Mouse (Mus musculus): ENCODE results near the gene Itpr3.
A peak's percentile ranks its signal among the peaks of the same experiment; 100 is the strongest.

Gene Itpr3

DNA sequence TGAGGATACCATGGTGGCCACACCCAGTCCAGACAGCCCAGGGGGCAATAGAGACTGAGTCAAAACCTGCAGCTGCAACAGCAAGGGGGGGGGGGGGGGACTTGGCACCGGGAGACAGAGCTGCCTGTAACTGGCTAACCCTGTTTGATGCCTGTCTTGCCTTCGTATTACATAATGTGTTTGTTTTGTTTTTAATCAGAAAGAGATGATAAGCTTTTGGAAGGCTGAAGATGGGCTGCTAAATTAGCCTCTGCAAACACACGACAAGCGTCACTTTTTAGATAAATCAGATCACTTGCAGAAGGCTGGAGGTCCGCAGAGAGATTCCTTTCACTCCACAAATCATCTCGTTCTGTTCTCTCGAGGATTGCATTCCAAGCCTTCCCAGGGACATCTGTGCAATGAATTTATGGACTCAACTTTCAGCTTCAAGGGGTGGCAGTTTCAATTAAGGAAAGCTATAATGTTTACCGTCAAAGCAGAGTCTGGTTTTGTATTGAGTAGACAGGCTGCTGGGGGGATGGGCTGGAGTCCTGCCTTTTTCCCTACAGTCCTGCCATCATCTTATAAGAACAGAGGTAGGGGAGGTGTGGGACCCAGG is 89.3 kb downstream of the Itpr3 start:
- DNase-seq (ENCODE audit: low spot score): peak; percentile 38

DNA sequence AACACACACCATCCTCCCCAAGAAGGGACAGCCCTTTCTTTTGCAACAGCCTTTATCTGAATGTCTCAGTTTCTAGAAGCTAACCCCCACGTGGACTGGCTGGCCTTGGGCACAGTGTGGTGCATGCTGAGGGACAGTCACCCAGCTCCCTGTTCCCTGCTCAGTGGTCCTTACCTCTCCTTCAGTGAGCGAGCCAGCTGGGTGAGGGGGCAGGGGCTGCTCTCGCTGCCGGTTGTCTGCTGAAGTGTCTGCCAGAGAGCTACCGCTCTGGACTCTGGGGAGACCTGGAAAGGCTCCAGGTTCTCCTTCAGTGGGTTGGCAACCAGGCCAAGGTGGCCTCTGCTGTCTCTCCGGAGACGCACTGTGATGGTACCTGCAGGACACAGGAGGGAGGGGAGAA is 93.8 kb downstream of the Itpr3 start:
- no peak for DNase-seq (ENCODE audit: low spot score)

DNA sequence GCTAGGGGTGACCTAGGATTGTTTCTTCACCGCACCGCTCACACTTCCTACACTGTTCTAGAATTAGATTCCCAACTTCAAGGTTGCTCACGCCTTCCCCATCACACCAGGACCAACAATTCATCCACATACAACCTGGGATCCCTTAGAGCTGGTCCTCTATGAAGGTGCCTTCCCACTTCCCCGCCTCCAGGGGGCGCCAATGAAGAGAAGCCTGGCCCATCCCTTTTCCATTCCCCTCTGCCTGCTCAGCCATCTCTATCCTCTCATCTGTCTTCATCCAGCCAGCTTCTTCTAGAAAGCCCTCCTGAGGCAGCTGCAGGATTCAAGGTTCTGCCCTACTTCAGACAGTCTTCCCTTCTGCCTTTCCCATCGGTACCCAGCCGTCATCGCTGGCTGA is 94.3 kb downstream of the Itpr3 start:
- no peak for DNase-seq (ENCODE audit: low spot score)

DNA sequence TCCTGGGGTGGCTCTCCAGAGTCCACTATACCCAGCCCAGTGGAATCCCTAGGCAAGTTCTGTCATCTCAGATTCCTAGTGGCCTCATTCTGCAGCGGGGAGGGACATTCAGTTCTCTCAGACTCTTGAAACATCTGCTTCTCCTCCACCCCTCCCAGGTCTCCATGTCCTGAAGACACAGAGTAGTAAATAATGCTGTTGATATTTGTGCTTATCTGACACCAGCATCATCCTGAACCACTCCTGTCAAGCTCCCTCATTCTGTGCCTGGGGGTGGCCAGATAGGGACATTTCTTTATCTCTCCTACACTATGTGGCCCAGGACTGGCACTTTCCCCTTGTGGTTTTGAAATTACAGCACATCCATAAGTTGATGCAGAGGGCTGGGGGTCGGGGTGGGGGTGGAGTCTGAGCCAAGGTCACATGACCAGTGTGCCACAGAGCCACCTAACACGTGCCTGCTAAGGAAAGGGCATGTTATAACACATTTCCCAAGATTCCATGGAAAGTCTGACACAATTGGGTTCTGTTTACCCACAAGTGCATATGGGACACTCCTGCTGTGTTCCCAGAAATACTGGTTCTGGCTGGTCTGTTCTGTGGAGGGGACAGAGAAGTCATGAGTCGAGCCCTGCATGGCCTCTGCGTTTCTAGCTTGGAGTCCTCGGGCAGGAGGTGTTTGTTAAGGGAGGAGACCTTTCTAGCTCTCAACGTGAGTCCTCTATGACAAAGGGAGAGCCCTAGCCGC is 96.0 kb downstream of the Itpr3 start:
- no peak for DNase-seq (ENCODE audit: low spot score)

DNA sequence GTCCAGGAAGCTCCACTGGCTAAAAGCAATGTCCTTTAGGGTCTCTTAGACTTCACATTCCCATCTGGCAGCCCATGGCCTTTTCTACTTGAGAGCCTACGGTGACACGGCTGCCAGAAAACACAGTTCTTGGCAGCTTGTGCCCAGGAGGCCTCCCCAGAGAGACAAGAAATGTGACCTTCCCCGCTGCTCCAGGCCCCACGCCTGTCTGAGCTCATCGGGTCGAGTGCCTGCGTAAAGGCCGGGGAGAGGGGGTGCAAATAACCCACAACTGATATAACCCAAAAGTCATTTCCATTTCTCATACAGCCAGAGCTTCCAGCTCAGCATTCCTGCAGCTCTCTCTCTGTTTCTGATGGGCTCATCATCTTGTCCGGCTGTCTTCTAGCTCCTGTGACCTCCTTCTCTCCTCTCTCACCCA is 96.7 kb downstream of the Itpr3 start:
- DNase-seq (ENCODE audit: low spot score): no peak

DNA sequence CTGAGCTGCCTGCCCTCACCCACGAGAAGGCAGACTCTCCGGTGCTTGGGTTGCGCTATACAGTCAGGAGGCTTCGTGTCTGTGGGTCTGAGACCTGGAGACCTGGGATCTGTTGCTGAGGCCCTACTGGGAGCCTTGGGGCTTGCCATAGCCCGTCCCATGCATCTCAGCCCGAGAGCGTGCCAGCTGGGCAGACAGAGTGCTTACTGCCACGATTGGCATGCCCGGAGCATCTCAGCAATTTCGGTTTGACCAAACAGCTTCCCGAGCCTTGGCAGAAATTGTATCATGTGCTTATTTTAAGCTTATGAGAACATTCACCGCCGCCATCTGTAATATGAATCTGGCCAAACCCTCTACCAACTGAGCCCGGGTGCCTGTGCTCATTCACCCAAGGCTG is 97.2 kb downstream of the Itpr3 start:
- DNase-seq (ENCODE audit: low spot score): no peak

DNA sequence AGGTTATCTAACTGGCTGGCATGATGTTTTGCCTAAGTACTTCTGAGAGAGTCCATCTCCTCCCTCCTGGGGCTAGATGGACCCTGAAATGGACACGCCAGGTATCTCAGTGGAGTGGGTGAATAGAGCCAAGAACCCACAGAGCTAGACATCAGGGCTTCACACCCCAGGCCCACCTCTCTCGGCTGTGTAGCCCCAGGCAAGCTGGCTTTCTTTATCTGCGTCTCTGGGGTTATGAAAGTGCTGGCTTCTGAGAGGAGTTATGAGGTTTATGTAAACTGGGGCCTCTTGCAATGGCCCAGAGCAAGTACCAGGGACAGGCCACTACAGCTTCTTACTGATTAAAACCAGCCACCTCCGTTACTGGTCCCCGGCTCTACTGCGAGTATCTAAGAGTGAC is 97.8 kb downstream of the Itpr3 start:
- DNase-seq (ENCODE audit: low spot score): no peak

DNA sequence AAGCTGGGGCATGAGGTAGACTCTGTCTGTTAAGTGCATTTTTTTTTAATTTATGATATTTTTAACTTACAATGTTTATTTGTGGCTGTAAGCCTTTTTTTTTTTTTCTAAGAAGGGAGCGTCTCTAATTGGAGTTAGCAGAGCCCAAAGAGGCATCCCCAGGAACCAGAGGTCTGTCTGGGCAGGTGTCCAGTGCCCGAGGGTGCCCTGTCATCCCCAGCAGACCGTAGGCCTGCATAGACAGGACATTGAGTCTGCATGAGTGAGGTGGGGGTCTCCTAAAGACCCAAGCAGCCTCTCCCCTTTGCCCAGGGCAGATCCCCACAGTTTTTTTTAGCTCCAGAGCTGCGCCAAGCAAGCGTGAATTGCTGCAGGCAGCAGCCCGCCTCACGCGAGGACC is 98.6 kb downstream of the Itpr3 start:
- no peak for DNase-seq (ENCODE audit: low spot score)

DNA sequence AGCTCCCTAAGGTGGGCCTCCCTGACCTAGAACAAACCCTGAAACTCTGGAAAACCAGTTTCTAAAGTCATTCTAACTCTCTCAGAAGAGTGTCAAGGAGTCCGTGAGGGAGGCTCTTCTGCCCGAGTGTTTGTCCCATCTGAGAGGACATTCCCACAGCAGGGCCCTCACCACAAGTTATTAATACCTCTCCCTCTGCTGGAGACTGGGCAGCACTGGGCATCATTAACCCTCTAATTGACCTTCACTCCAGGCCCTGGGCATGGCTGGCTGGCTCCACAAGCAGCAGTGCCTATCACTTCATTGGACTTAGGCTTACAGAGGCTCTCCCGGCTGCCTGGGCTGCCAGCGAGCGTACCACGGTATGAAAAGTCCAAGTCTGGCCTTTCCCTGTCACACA is 101.3 kb downstream of the Itpr3 start:
- no peak for DNase-seq (ENCODE audit: low spot score)

DNA sequence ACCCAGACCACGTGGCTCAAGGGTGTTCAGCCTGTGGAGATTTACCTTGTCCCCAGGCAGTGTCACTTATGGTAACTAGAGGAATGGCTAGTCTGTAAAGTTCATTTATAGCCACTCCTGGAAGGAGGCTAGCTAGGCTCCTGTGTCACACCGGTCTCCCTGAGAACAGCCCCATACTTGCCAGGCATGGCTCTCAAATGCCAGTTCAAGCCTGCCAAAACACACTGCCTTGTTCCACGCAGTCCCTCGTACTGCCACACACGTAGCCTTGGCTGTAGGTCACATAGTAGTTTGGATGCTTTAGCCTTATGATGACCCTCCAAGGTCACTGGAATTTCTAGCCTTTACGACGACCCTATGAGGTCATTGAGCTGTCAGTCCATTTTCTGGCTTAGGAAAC is 102.1 kb downstream of the Itpr3 start:
- DNase-seq (ENCODE audit: low spot score): no peak

DNA sequence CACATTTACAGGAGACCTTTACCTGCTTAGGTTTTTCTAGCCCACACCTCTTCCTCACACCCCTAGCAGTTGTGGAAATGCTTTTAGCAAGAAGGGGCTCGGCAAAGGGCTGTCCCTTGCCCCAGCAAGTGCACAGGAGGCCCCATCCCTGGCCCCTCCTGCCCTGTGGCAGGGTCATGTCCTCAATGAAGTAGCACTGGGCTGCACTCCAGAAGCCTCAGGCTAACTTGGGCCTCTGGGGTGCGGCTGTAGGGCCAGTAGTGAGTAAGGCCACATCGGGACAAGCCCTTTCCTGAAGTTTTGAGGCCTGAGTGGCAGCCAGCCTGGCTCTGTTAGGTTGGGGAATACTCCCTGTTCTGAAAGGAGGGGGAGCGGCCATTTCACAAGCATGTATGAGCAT is 103.8 kb downstream of the Itpr3 start:
- DNase-seq (ENCODE audit: low spot score): no peak

DNA sequence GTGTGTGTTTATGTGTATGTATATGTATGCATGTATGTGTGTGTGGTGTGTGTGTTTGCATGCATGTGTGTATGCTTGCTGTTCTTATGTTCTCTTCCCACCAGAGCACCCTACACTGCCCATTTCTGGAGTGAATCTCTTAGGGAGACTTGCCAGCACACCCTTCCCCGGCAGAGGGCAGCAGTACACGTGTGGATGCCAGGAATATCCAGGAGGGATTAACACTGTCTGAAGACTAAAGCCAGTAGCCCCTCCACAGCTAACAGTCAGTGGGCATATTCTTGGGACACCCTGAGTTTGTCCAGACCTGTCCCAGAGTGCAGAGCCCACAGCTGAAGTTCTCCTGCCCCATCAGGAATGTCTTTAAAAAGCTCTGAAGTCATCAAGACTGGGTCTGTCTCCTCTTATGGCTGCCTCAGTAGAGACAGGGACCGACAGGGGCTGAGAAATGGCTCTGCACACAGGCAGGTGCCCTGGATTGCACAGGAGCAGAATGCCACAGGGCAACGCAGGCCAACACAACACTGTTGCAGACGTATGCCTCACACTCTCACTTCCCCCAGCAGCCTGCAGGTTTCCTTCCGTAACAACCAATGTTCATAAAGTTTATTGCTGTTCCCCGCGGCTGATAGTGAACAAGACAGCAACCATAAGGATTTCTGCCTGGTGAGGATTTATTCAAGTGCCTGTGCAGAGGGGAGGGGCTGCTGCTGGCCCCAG is 108.1 kb downstream of the Itpr3 start:
- peak; percentile 66 for DNase-seq (ENCODE audit: low spot score)

DNA sequence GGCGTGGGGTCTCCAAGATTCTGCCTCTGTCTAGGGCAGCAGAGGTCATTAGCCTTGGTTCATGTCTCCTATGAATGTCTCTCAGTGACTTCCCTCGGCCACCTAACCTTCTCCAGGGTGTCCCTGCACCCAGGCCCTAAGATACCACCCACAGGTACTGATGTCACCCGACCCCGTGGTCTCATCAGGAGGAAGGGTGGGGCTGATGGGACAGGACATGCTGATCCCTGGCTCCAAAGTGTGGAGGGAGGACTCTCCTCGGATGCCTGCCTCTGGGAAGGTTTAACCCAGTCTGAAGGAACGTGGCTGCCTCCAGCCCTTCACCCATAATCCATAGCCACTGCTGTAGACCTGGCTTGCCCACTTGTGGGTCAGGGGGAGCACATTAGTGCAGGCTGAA is 109.8 kb downstream of the Itpr3 start:
- DNase-seq (ENCODE audit: low spot score): no peak

DNA sequence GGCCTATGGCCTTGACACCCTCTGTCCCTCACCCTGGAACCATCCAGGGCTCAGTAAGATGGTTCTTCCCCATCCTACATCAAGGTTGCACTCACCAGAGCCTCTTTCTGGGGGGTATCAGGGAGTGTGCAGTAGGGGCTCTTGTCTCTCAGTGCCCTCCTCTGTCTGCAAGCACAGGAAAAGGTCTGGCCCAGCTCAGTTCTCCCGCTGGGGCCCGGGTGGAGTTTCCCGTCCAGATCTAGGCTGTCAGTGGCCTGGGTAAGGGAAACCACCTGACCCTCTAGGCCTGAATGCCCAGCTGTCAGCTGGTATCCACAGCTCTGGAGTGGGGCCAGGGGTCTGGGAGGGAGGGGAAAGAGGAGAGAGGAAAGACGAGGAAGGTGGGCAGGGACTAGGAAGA is 110.4 kb downstream of the Itpr3 start, which contains the start of gene Ip6k3:
Gene Ip6k3 (minus strand): TSS at position 251 of the 400 bp plus-strand sequence.
- no peak for DNase-seq (ENCODE audit: low spot score)

DNA sequence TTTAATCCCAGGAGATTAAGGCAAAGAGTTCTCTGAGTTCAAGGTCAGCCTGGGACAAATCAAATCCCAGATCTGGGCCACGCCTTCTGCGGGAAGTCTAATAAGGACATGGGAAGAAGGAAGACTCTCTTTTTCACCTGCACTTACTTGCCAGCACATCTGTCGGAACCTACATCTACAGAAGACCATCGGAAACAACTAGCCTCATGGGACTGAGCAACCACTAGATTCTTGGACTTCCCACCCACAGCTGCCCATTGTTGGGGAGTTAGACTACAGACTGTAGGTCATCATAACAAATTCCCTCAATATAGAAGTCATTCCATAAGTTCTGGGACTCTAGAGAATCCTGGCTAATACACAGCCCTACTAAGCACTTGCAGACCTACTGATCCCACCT is 111.5 kb downstream of the Itpr3 start:
- no peak for DNase-seq (ENCODE audit: low spot score)

DNA sequence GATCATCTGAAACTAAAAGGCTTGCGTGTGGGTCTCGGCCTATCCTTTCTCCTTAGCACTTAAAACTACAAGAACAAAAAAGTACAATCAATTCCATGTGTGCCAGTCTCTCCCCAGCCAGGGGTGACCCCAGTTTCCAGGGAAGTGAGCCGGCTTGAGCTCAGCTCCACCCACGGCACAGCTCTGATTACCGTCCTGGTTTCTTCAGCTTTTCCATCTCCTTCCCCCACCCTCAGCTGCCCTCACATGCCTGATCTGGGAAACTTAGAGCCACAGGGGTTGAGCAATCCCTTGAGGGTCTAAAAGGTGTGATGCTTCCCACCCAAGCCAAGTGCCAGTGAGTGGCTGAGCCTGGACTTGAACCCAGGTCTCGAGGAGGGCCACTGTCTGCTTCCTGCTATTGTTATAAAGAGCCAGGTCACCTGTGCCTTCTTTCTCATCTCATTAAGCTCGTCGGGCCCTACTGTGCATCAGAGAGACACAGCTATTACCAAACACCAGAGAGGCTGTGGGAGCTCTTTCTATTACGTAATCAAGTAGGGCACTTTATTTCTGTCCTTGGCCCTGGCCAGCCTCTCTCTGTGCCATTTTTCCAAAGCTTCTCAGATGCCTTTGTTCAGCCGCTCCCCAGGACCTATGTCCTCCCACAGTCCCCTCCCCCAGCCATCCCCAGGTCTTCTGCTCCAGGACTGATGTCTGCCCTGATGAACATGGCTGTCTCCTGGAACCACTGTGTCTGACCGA is 113.0 kb downstream of the Itpr3 start:
- DNase-seq (ENCODE audit: low spot score): no peak

DNA sequence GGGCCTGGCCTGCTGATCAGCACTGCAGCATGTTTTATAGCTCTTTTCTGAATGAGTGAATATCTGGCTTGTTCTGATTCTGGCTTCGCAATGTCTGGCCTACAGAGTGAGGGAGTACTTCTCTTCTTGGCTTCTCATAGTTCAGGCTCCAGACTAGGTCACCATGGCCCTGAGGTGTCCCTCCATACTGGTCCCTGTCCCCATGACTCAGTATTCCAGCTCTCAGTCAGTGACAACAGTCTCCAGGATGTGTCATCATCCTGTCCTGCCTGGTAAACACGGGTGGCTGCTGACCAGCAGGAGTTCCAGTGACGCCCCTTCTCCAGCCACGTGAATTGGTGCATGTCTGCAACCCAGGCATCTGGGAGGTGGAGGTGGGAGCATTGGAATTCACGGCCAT is 114.0 kb downstream of the Itpr3 start:
- no peak for DNase-seq (ENCODE audit: low spot score)

All from embryo, embryonic 10 days (tissue).